Mouse (Mus musculus) frontal cortex, postnatal 36 days (tissue): ENCODE measurements at regions not wholly inside any gene's neighbourhood (a gene's known extent, or its start where the extent isn't known, plus 50 kb on each side); places are given as distances from the start of the nearest gene placed in this dataset.
A peak's percentile ranks its signal among the peaks of the same experiment; 100 is the strongest.
"Not testable (repeated sequence)": the region's sequence is repeated elsewhere in the genome, so short reads cannot be mapped to it uniquely, and the experiment has no call there.

Source experiments
- DNase-seq, 2 experiments: peaks; one replicate each; pipeline ENCODE4 v3.0.0; 2022; ENCODE audit warnings: low spot score in 2 of 2

GRCm38 (mm10) chr13:74563483-74564330, 69.9 kb upstream of the Zfp825 start:
- DNase-seq, result peak; percentile 77 to 83

DNA sequence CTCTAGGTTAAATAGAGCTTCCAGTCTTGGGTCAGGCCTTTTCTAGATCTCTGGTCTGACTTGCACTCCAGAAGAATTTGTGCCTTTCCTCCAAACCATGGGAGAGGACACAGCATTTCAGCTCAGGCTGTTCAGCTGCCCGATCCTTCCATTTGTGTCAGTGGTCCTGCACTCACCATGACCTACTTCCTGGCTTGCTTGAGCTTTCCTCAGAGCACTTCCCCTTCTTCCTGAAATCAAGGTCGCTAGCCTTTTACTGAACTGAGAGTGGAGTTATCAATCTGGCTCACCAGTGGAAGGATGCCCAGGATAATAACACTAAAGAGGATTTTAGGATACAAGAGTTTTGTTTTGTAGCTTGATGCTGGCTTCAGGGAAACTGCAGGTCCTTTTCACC, 70.5 kb upstream of the Zfp825 start:
- DNase-seq, result not testable (repeated sequence)

GRCm38 (mm10) chr13:74569967-74570366, 69.4 kb upstream of the Erap1 start:
- DNase-seq, result not testable (repeated sequence)
